ENCODE assay signal across 17 mouse cellular contexts in genomic region chr4:7829126-7829525, GRCm38 (mm10).
"Had no signal": no experiment of that assay in that cellular context is flagged by ENCODE, and none has a peak within 500 bp of the region (broad histone marks: within the 10 kb centered on the region; RNA-seq: fewer than 3 reads in every experiment).

No protein-coding gene starts in this region.

- H3K9ac ChIP-seq: limb, embryonic 13.5 days; liver, embryonic 15.5 days; lung, embryonic 14.5 days; midbrain, embryonic 15.5 days; neural tube, embryonic 12.5 days had no signal

- H3K4me1 ChIP-seq: limb, embryonic 13.5 days; liver, embryonic 15.5 days; midbrain, embryonic 15.5 days; neural tube, embryonic 12.5 days had no signal

- H3K27me3 ChIP-seq: limb, embryonic 13.5 days; liver, embryonic 15.5 days; megakaryocyte, embryonic 14.5 days; midbrain, embryonic 15.5 days; neural tube, embryonic 12.5 days had no signal

- H3K27ac ChIP-seq: layer of hippocampus, adult 2 months; limb, embryonic 13.5 days; liver, embryonic 15.5 days; macrophage; midbrain, embryonic 15.5 days; neural tube, embryonic 12.5 days had no signal

- DNase-seq: kidney, postnatal 10 days; kidney, postnatal 4 days; left cerebral cortex, postnatal 4 days; lung, embryonic 14.5 days; lung, postnatal 10 days; spleen, adult 18-20 months; thymus, adult 2 months; thymus, postnatal 25 days had no signal

- H3K36me3 ChIP-seq: limb, embryonic 13.5 days; liver, embryonic 15.5 days; midbrain, embryonic 15.5 days; neural tube, embryonic 12.5 days had no signal

- H3K9me3 ChIP-seq: limb, embryonic 13.5 days; liver, embryonic 15.5 days; megakaryocyte, embryonic 14.5 days; midbrain, embryonic 15.5 days; neural tube, embryonic 12.5 days had no signal

- ATAC-seq: midbrain, embryonic 15.5 days had no signal

- H3K4me2 ChIP-seq: limb, embryonic 13.5 days; liver, embryonic 11.5 days; liver, embryonic 15.5 days; lung, embryonic 14.5 days; midbrain, embryonic 11.5 days; midbrain, embryonic 15.5 days; neural tube, embryonic 12.5 days had no signal

- H3K4me3 ChIP-seq: layer of hippocampus, adult 2 months; limb, embryonic 13.5 days; liver, embryonic 15.5 days; megakaryocyte, embryonic 14.5 days; midbrain, embryonic 15.5 days; neural tube, embryonic 12.5 days had no signal
